Mouse (Mus musculus) liver, embryonic 14.5 days (tissue): ENCODE measurements around the gene Iqgap3.

ENCODE experiments used
- CTCF ChIP-seq: IDR thresholded peaks from 2 replicates; pipeline ENCODE4 v1.5.1; 2016; ENCODE audit warnings: antibody characterized with exemption, low read depth, control low read depth
- EP300 ChIP-seq: IDR thresholded peaks from 2 replicates; pipeline ENCODE4 v1.6.1; 2016; ENCODE audit warnings: antibody characterized with exemption, low read depth

GRCm38 (mm10) chr3:88129006-88129405 lies 47.2 kb downstream of the Iqgap3 start:
- TF ChIP-seq CTCF (no peak), EP300 (no peak)
